Mouse (Mus musculus): ENCODE data around the gene Rap1b. TPM values are rescaled to one million over a fixed set of nuclear protein-coding genes. Genes with fewer than 3 reads are reported as not detected.
A peak's percentile ranks its signal among the peaks of the same experiment; 100 is the strongest.

The Rap1b gene
- polyA plus RNA-seq, 2 experiments, result 46.7 to 101 TPM

- ATAC-seq (ENCODE audit: insufficient read depth) (no peak), DNase-seq (ENCODE audit: low read depth in 3 of 3, low spot score in 3 of 3) (peak in 1 of 3 experiments; percentile 19)
- Histone ChIP-seq H3K4me1 (replicated peaks; ENCODE audit: control insufficient read depth in 2 of 2, insufficient read depth in 2 of 2, low read length in 1 of 2) (no peaks in the 10 kb centered on the region), H3K27ac (no peak overlapping the region), H3K36me3 (replicated peaks; ENCODE audit: control insufficient read depth, insufficient read depth, low read depth) (peaks cover 54% of the 10 kb centered on the region), H3K4me3 (ENCODE audit: insufficient read depth in 1 of 2, low read depth in 2 of 2, low read length in 2 of 2) (no peak overlapping the region), H3K9ac (replicated peaks) (no peak overlapping the region), H3K27me3 (ENCODE audit: control insufficient read depth, insufficient read depth, low read length) (no peaks in the 10 kb centered on the region), H3K9me3 (ENCODE audit: control insufficient read depth, low read length) (no peaks in the 10 kb centered on the region), H3K4me2 (ENCODE audit: low read depth) (no peak overlapping the region)
- WGBS (ENCODE audit: insufficient replicate concordance), result 77% methylated on average over 6 of the region's 6 CpGs
- TF ChIP-seq EP300 (IDR thresholded peaks at IDR 0.05; ENCODE audit: low read depth), result no peak
- no peak for TF ChIP-seq CTCF (IDR thresholded peaks at IDR 0.05; ENCODE audit: low read depth)
Observed at GRCm38 (mm10) chr10:117818600-117818999, 27.2 kb downstream of the Rap1b start.

GRCm38 (mm10) chr10:117816721-117817120 is 29.1 kb downstream of the Rap1b start:
- Histone ChIP-seq H3K36me3 (replicated peaks; ENCODE audit: control insufficient read depth, insufficient read depth, low read depth) (peaks cover 56% of the 10 kb centered on the region), H3K27ac (no peak overlapping the region), H3K9ac (replicated peaks) (no peak overlapping the region), H3K4me3 (ENCODE audit: insufficient read depth in 1 of 2, low read depth in 2 of 2, low read length in 2 of 2) (no peak overlapping the region), H3K27me3 (ENCODE audit: control insufficient read depth, insufficient read depth, low read length) (no peaks in the 10 kb centered on the region), H3K9me3 (ENCODE audit: control insufficient read depth, low read length) (no peaks in the 10 kb centered on the region), H3K4me1 (replicated peaks; ENCODE audit: control insufficient read depth in 2 of 2, insufficient read depth in 2 of 2, low read length in 1 of 2) (no peaks in the 10 kb centered on the region), H3K4me2 (ENCODE audit: low read depth) (no peak overlapping the region)
- no peak for DNase-seq (ENCODE audit: low read depth in 3 of 3, low spot score in 3 of 3)
- TF ChIP-seq CTCF (IDR thresholded peaks at IDR 0.05; ENCODE audit: low read depth) (no peak), EP300 (IDR thresholded peaks at IDR 0.05; ENCODE audit: low read depth) (no peak)
- 88% methylated on average over 6 of the region's 6 CpGs for WGBS (ENCODE audit: insufficient replicate concordance)
- ATAC-seq (ENCODE audit: insufficient read depth), result no peak

- Histone ChIP-seq H3K27me3 (ENCODE audit: control insufficient read depth, insufficient read depth, low read length) (no peaks in the 10 kb centered on the region), H3K9me3 (ENCODE audit: control insufficient read depth, low read length) (no peaks in the 10 kb centered on the region), H3K4me2 (ENCODE audit: low read depth) (no peak overlapping the region), H3K4me3 (ENCODE audit: insufficient read depth in 1 of 2, low read depth in 2 of 2, low read length in 2 of 2) (no peak overlapping the region), H3K9ac (replicated peaks) (no peak overlapping the region), H3K4me1 (replicated peaks; ENCODE audit: control insufficient read depth in 2 of 2, insufficient read depth in 2 of 2, low read length in 1 of 2) (no peaks in the 10 kb centered on the region; a peak in 1 of 4 replicates), H3K27ac (no peak overlapping the region), H3K36me3 (replicated peaks; ENCODE audit: control insufficient read depth, insufficient read depth, low read depth) (peaks cover 26% of the 10 kb centered on the region)
- ATAC-seq (ENCODE audit: insufficient read depth) (no peak), DNase-seq (ENCODE audit: low read depth in 3 of 3, low spot score in 3 of 3) (no peak)
- no peak for TF ChIP-seq CTCF (IDR thresholded peaks at IDR 0.05; ENCODE audit: low read depth)
- no peak for TF ChIP-seq EP300 (IDR thresholded peaks at IDR 0.05; ENCODE audit: low read depth)
- 84% methylated on average over 2 of the region's 2 CpGs for WGBS (ENCODE audit: insufficient replicate concordance)
Observed at GRCm38 (mm10) chr10:117812501-117812900, 33.3 kb downstream of the Rap1b start.

DNA sequence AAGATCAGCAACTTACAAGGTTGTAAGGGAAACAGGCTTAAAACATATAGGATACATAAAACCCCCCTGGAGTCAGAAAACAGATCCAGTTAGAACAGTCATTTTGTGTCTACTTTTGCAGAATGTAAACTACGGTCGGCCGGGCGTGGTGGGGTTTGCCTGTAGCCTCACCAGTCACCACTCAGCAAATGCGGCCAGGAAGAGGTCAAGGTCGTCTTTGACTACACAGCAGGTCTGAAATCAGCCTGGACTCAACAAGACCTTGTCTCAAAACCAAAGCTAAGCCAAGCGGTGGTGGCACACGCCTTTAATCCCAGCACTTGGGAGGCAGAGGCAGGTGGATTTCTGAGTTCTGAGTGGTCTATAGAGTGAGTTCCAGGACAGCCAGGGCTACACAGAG is 34.3 kb downstream of the Rap1b start:
- TF ChIP-seq EP300 (IDR thresholded peaks at IDR 0.05; ENCODE audit: low read depth) (no peak), CTCF (IDR thresholded peaks at IDR 0.05; ENCODE audit: low read depth) (no peak)
- no peak overlapping the region for H3K9ac ChIP-seq (replicated peaks)
- H3K27ac ChIP-seq, result no peak overlapping the region
- H3K4me2 ChIP-seq (ENCODE audit: low read depth), result no peak overlapping the region
- H3K36me3 ChIP-seq (replicated peaks; ENCODE audit: control insufficient read depth, insufficient read depth, low read depth), result peaks cover 18% of the 10 kb centered on the region
- H3K4me1 ChIP-seq (replicated peaks; ENCODE audit: control insufficient read depth in 2 of 2, insufficient read depth in 2 of 2, low read length in 1 of 2), result no peaks in the 10 kb centered on the region; a peak in 1 of 4 replicates
- no peaks in the 10 kb centered on the region for H3K9me3 ChIP-seq (ENCODE audit: control insufficient read depth, low read length)
- no peak overlapping the region for H3K4me3 ChIP-seq (ENCODE audit: insufficient read depth in 1 of 2, low read depth in 2 of 2, low read length in 2 of 2)
- no peaks in the 10 kb centered on the region for H3K27me3 ChIP-seq (ENCODE audit: control insufficient read depth, insufficient read depth, low read length)
- DNase-seq (ENCODE audit: low read depth in 3 of 3, low spot score in 3 of 3) (no peak), ATAC-seq (ENCODE audit: insufficient read depth) (no peak)
- 73% methylated on average over 8 of the region's 8 CpGs for WGBS (ENCODE audit: insufficient replicate concordance)

DNA sequence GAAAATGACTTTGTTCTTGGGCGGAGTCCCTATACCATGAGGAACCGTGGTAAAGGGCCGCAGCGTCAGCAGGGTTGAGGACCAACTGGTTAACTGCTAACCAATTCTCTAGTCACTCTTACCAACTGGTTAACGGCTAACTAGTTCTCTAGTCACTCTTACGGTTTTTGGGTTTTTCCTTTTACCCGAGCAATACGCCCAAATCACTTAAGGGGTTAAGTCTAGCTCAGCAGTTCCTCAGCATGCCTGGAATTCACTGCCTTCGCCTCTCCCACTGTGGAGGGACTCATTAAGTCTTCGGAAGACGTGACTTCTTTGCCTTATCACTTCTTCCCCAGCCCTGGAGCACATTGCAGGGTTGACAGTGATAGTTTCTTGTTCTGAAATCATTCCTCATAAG is 35.3 kb downstream of the Rap1b start:
- Histone ChIP-seq H3K9ac (replicated peaks) (no peak overlapping the region), H3K9me3 (ENCODE audit: control insufficient read depth, low read length) (no peaks in the 10 kb centered on the region), H3K4me2 (ENCODE audit: low read depth) (no peak overlapping the region), H3K27ac (no peak overlapping the region), H3K36me3 (replicated peaks; ENCODE audit: control insufficient read depth, insufficient read depth, low read depth) (peaks cover 10% of the 10 kb centered on the region), H3K27me3 (ENCODE audit: control insufficient read depth, insufficient read depth, low read length) (no peaks in the 10 kb centered on the region), H3K4me1 (replicated peaks; ENCODE audit: control insufficient read depth in 2 of 2, insufficient read depth in 2 of 2, low read length in 1 of 2) (no peaks in the 10 kb centered on the region; a peak in 1 of 4 replicates), H3K4me3 (ENCODE audit: insufficient read depth in 1 of 2, low read depth in 2 of 2, low read length in 2 of 2) (no peak overlapping the region)
- WGBS (ENCODE audit: insufficient replicate concordance), result 61% methylated on average over 11 of the region's 11 CpGs
- no peak for DNase-seq (ENCODE audit: low read depth in 3 of 3, low spot score in 3 of 3)
- no peak for TF ChIP-seq EP300 (IDR thresholded peaks at IDR 0.05; ENCODE audit: low read depth)
- ATAC-seq (ENCODE audit: insufficient read depth), result no peak

Measured in liver, embryonic 14.5 days (tissue).